Mouse (Mus musculus): ENCODE measurements around the gene G0s2. TPM values are rescaled to one million over a fixed set of nuclear protein-coding genes. Genes with fewer than 3 reads are reported as not detected.

G0s2 gene
- polyA plus RNA-seq, 2 experiments, result 54.9 to 71.8 TPM

DNA sequence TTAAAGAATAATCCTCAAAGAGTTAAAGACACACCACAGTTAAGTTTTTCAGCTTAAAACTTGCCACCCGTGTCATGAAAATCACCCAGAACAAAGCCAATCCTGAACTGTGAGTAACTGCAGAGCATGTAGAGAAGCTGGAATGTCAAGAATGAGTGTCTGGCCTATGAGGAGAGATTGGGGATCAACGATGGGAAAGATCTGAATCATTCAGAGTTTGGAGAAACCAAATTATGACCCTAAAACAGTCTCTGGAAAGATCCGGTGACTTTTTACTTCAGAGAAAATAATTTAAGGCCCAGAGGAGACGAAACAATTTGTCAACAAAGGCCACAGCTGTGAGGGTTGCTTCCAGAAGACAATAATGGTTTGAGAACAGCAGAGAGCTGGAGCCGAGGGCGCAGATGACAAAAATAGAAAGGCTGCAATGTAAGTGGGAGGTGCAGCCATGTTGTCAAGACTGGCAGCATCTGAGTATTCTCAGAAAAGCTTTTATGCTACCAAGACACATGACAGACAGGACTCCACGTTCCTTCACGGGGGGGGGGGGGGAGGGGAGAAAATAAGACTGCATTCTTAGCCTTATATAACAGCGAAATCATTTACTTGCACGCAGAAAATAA, 29.3 kb downstream of the G0s2 start:
- TF ChIP-seq CTCF (IDR thresholded peaks at IDR 0.05; ENCODE audit: low read depth) (no peak), EP300 (IDR thresholded peaks at IDR 0.05; ENCODE audit: low read depth) (no peak)

DNA sequence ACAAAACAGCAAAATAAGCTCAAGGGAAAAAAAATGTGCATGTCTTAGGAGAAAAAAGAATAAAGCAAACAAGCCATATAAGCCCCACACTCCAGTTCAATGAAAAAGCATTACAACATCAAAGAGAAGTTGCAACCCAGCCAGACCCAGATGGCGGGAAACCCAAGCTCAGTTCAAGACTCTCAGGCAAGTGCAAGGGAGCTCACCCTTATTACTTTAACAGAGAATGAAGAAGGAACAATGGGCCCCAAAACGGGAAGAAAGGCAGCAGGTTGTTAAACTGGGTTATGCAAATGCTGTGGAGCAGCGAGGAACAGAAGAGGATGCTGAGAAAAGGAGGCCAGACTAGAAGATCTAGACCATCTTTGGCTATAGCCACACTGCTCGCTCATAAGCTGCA, 30.2 kb downstream of the G0s2 start:
- 27% methylated on average over 4 of the region's 4 CpGs for WGBS (ENCODE audit: insufficient replicate concordance)
- Histone ChIP-seq H3K4me1 (replicated peaks; ENCODE audit: control insufficient read depth in 2 of 2, insufficient read depth in 2 of 2, low read length in 1 of 2) (no peaks in the 10 kb centered on the region), H3K4me3 (ENCODE audit: insufficient read depth in 1 of 2, low read depth in 2 of 2, low read length in 2 of 2) (no peak overlapping the region), H3K36me3 (replicated peaks; ENCODE audit: control insufficient read depth, insufficient read depth, low read depth) (no peaks in the 10 kb centered on the region), H3K9ac (replicated peaks) (no peak overlapping the region), H3K27ac (no peak overlapping the region), H3K9me3 (ENCODE audit: control insufficient read depth, low read length) (no peaks in the 10 kb centered on the region), H3K4me2 (ENCODE audit: low read depth) (no peak overlapping the region), H3K27me3 (ENCODE audit: control insufficient read depth, insufficient read depth, low read length) (no peaks in the 10 kb centered on the region)
- ATAC-seq (ENCODE audit: insufficient read depth) (no peak), DNase-seq (ENCODE audit: low read depth in 3 of 3, low spot score in 3 of 3) (peak in 1 of 3 experiments; percentile 20)
- TF ChIP-seq CTCF (IDR thresholded peaks at IDR 0.05; ENCODE audit: low read depth) (no peak), EP300 (IDR thresholded peaks at IDR 0.05; ENCODE audit: low read depth) (no peak)

More for the DNA sequence above, 29.3 kb downstream of the G0s2 start:
- ATAC-seq (ENCODE audit: insufficient read depth), result no peak
- H3K4me1 ChIP-seq (replicated peaks; ENCODE audit: control insufficient read depth in 2 of 2, insufficient read depth in 2 of 2, low read length in 1 of 2), result no peaks in the 10 kb centered on the region
- H3K9ac ChIP-seq (replicated peaks), result no peak overlapping the region
- no peak overlapping the region for H3K27ac ChIP-seq
- H3K9me3 ChIP-seq (ENCODE audit: control insufficient read depth, low read length), result no peaks in the 10 kb centered on the region
- no peaks in the 10 kb centered on the region for H3K36me3 ChIP-seq (replicated peaks; ENCODE audit: control insufficient read depth, insufficient read depth, low read depth)
- no peak overlapping the region for H3K4me2 ChIP-seq (ENCODE audit: low read depth)
- WGBS (ENCODE audit: insufficient replicate concordance), result 57% methylated on average over 10 of the region's 10 CpGs
- no peak for DNase-seq (ENCODE audit: low read depth in 3 of 3, low spot score in 3 of 3)
- H3K27me3 ChIP-seq (ENCODE audit: control insufficient read depth, insufficient read depth, low read length), result no peaks in the 10 kb centered on the region
- no peak overlapping the region for H3K4me3 ChIP-seq (ENCODE audit: insufficient read depth in 1 of 2, low read depth in 2 of 2, low read length in 2 of 2)

- H3K36me3 ChIP-seq (replicated peaks; ENCODE audit: control insufficient read depth, insufficient read depth, low read depth), result no peaks in the 10 kb centered on the region
- H3K4me2 ChIP-seq (ENCODE audit: low read depth), result no peak overlapping the region
- H3K9me3 ChIP-seq (ENCODE audit: control insufficient read depth, low read length), result no peaks in the 10 kb centered on the region
- ATAC-seq (ENCODE audit: insufficient read depth) (peak; percentile 60; the same call in 1 of the 2 replicates), DNase-seq (ENCODE audit: low read depth in 3 of 3, low spot score in 3 of 3) (peak; percentile 22 to 28 (median 22))
- H3K4me3 ChIP-seq (ENCODE audit: insufficient read depth in 1 of 2, low read depth in 2 of 2, low read length in 2 of 2), result no peak overlapping the region
- no peak for TF ChIP-seq CTCF (IDR thresholded peaks at IDR 0.05; ENCODE audit: low read depth)
- TF ChIP-seq EP300 (IDR thresholded peaks at IDR 0.05; ENCODE audit: low read depth), result no peak
- no peak overlapping the region for H3K9ac ChIP-seq (replicated peaks)
- H3K27me3 ChIP-seq (ENCODE audit: control insufficient read depth, insufficient read depth, low read length), result no peaks in the 10 kb centered on the region
- no peak overlapping the region for H3K27ac ChIP-seq
- H3K4me1 ChIP-seq (replicated peaks; ENCODE audit: control insufficient read depth in 2 of 2, insufficient read depth in 2 of 2, low read length in 1 of 2), result no peaks in the 10 kb centered on the region
- 39% methylated on average over 8 of the region's 8 CpGs for WGBS (ENCODE audit: insufficient replicate concordance)
These were observed 30.8 kb downstream of the G0s2 start for GRCm38 (mm10) chr1:193242238-193242637.

GRCm38 (mm10) chr1:193241436-193241835, 31.6 kb downstream of the G0s2 start:
- Histone ChIP-seq H3K27ac (no peak overlapping the region), H3K36me3 (replicated peaks; ENCODE audit: control insufficient read depth, insufficient read depth, low read depth) (no peaks in the 10 kb centered on the region), H3K4me1 (replicated peaks; ENCODE audit: control insufficient read depth in 2 of 2, insufficient read depth in 2 of 2, low read length in 1 of 2) (no peaks in the 10 kb centered on the region), H3K9me3 (ENCODE audit: control insufficient read depth, low read length) (no peaks in the 10 kb centered on the region), H3K9ac (replicated peaks) (no peak overlapping the region), H3K4me3 (ENCODE audit: insufficient read depth in 1 of 2, low read depth in 2 of 2, low read length in 2 of 2) (no peak overlapping the region), H3K27me3 (ENCODE audit: control insufficient read depth, insufficient read depth, low read length) (no peaks in the 10 kb centered on the region), H3K4me2 (ENCODE audit: low read depth) (no peak overlapping the region)
- no peak for DNase-seq (ENCODE audit: low read depth in 3 of 3, low spot score in 3 of 3)
- TF ChIP-seq EP300 (IDR thresholded peaks at IDR 0.05; ENCODE audit: low read depth) (no peak), CTCF (IDR thresholded peaks at IDR 0.05; ENCODE audit: low read depth) (no peak)
- ATAC-seq (ENCODE audit: insufficient read depth), result no peak
- WGBS (ENCODE audit: insufficient replicate concordance), result 55% methylated on average over 4 of the region's 4 CpGs

- TF ChIP-seq EP300 (IDR thresholded peaks at IDR 0.05; ENCODE audit: low read depth) (no peak), CTCF (IDR thresholded peaks at IDR 0.05; ENCODE audit: low read depth) (no peak)
- Histone ChIP-seq H3K9ac (replicated peaks) (no peak overlapping the region), H3K4me2 (ENCODE audit: low read depth) (no peak overlapping the region), H3K4me3 (ENCODE audit: insufficient read depth in 1 of 2, low read depth in 2 of 2, low read length in 2 of 2) (no peak overlapping the region), H3K36me3 (replicated peaks; ENCODE audit: control insufficient read depth, insufficient read depth, low read depth) (no peaks in the 10 kb centered on the region), H3K9me3 (ENCODE audit: control insufficient read depth, low read length) (no peaks in the 10 kb centered on the region), H3K4me1 (replicated peaks; ENCODE audit: control insufficient read depth in 2 of 2, insufficient read depth in 2 of 2, low read length in 1 of 2) (no peaks in the 10 kb centered on the region), H3K27ac (no peak overlapping the region), H3K27me3 (ENCODE audit: control insufficient read depth, insufficient read depth, low read length) (no peaks in the 10 kb centered on the region)
- DNase-seq (ENCODE audit: low read depth in 3 of 3, low spot score in 3 of 3) (no peak), ATAC-seq (ENCODE audit: insufficient read depth) (no peak)
- 44% methylated on average over 4 of the region's 4 CpGs for WGBS (ENCODE audit: insufficient replicate concordance)
These were observed 34.6 kb downstream of the G0s2 start for GRCm38 (mm10) chr1:193238426-193238825.

All from liver, embryonic 14.5 days (tissue).